Mouse (Mus musculus): ENCODE data around the gene Aifm2.

Gene Aifm2

DNA sequence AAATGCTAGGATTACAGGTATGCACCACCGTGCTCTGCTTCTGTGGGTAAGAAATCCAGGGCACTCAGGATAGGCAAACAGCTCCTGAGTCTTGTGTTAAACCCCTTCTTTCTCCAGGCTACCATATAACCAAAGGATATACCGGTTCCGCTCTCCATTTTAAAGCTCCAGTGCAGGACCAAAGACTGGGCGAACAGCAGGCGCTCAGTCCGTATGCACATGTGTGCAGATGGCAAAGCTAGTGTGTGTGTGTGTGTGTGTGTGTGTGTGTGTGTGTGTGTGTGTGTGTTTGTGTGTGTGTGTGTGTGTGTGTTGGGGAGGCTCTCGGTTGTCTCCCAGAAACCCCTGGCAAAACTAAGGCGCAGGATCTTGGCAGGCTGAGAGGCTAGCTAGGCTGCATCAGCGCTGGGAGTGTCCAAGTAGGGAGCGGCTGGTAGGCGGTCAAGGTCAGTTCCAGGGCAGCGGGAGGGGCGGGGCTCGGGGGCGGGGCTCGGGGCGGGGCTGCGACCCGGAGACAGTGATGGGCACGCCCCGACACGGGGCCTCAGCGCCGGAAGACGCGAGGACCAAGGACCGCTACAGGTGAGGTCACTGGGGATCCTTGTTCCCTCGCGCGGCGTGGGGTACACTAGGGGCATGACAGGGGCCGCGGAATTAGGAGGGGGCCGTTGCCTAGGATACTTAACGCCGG is at the start of gene Aifm2:
Gene Aifm2 (plus strand): TSS at position 493 of the 691 bp plus-strand sequence.
- in situ Hi-C loops (cut with MboI, MseI) = no loop called here

DNA sequence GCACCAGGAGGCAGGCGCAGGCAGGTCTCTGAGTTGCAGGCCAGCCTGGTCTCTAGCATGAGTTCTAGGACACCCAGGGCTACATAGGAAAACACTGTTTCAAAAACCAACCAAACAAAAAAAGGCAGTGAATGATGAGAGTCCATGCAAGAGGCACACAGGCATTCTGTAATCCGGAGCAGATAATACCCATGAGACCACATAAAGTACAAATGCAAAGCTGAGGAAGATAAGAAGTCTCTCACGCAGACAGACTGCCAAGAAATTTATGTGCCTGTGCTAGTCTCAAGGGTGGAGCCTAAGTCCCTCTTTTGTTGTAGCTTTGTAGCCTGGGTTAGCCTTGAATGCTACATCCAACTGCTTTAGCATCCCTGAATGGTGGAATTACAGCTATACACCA is 49.4 kb upstream of the Aifm2 start:
- in situ Hi-C loops (cut with MboI, MseI) = no loop called here

- in situ Hi-C loops (cut with MboI, MseI) = no loop called here
Measured at GRCm38 (mm10) chr10:61669289-61669688, 45.8 kb upstream of the Aifm2 start.

DNA sequence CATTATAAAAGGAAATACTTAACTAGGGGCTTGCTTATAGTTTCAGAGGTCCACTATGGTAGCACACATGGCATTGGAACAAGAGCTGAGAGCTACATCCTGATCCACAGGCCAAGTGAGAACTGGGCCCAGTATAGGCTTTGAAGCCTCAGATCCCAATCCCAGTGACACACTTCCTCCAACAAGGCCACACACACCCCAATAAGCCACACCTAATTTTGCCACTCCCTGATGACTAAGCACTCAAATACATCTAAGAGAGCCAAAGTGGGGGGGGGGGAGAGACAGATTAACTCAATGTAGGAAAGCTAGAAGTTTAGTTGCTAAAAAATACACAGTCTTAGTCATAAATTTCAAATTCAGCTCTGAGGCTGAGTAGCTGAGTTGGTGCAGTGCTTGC is 45.2 kb upstream of the Aifm2 start:
- in situ Hi-C loops (cut with MboI, MseI) = no loop called here

DNA sequence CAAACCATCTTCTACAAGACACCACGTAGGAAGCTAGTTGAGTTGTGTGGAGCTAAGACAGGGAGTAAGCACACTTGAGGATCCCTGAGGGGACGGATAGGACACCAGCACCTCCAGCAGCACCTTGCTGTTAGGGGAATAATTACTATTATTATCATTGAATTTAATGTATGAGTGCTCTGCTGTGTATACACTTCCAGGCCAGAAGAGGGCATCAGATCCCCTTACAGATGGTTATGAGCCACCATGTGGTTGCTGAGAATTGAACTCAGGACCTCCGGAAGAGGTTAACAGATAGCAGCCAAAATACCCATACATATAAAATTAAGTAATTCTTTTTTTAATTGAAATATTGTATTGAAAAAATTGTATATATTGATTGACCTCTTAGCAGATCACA is 44.3 kb upstream of the Aifm2 start:
- in situ Hi-C loops (cut with MboI, MseI) = no loop called here

- in situ Hi-C loops (cut with MboI, MseI) = loop anchor here (25.0 kb wide), 1 partner anchor 661 kb away; no protein-coding TSS in a partner anchor
Measured at GRCm38 (mm10) chr10:61675935-61676334, 39.1 kb upstream of the Aifm2 start.

GRCm38 (mm10) chr10:61679545-61679944 is 35.5 kb upstream of the Aifm2 start:
- in situ Hi-C loops (cut with MboI, MseI) = loop anchor here (25.0 kb wide), 1 partner anchor 658 kb away; no protein-coding TSS in a partner anchor

DNA sequence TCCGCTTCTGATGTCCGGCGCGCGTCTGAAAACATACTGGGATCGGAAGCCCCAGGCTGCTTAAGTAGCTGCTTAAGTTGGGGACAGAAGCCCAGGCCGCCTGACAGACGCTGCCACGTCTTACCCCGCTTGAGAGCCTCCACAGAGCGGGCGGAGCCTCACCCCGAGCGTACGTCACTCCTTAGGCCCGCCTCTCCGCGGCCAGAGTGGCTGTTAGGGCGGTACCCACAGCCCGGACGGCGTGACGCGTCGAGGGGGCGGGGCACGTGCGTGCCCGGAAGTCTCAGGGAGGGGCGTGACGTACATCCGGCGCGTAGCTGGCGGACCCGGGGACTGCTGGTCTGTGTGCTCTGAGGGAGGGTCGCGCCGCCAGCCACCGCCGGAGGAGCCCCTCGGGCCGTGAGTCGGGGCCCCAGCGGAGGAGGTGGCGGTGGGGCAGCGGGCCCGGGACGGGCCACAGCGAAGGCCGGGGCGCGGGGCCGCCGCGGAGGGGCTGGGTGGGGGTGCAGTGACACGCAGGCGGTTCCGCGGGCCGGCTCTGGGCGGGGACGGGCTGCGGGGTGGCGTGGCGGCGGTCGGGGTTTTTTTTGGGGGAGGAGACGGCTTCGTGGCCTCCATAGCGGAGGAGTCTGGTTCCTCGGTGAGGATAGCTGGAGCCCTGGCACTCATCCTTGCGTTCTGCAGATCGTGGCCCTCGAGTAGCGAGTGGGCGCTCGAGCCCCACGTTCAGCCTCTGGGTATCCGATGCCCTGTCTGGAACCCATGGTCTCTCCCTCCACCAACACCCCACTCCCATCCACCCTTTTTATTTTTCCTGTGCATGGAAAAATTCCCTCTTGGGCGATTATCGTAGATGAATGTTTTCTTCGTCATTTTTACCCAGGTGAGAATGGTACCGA is 34.8 kb upstream of the Aifm2 start, which contains the start of gene Sar1a:
Gene Sar1a (plus strand): TSS at position 285 of the 899 bp plus-strand sequence.
- in situ Hi-C loops (cut with MboI, MseI) = loop anchor here (25.0 kb wide), 1 partner anchor 657 kb away; no protein-coding TSS in a partner anchor

- in situ Hi-C loops (cut with MboI, MseI) = loop anchor here (25.0 kb wide), 1 partner anchor 648 kb away; no protein-coding TSS in a partner anchor
Measured at GRCm38 (mm10) chr10:61689405-61689804, 25.7 kb upstream of the Aifm2 start.

GRCm38 (mm10) chr10:61693563-61693962 is 21.5 kb upstream of the Aifm2 start:
- in situ Hi-C loops (cut with MboI, MseI) = loop anchor here (25.0 kb wide), 1 partner anchor 644 kb away; no protein-coding TSS in a partner anchor

GRCm38 (mm10) chr10:61694870-61695670 is 20.0 kb upstream of the Aifm2 start, which contains the start of gene Tysnd1:
TSS of gene Tysnd1 (plus strand) at chr10:61695514.
- in situ Hi-C loops (cut with MboI, MseI) = loop anchor here (25.0 kb wide), 1 partner anchor 642 kb away; no protein-coding TSS in a partner anchor

GRCm38 (mm10) chr10:61695703-61696559 is 19.1 kb upstream of the Aifm2 start:
- in situ Hi-C loops (cut with MboI, MseI) = loop anchor here (25.0 kb wide), 1 partner anchor 641 kb away; no protein-coding TSS in a partner anchor

DNA sequence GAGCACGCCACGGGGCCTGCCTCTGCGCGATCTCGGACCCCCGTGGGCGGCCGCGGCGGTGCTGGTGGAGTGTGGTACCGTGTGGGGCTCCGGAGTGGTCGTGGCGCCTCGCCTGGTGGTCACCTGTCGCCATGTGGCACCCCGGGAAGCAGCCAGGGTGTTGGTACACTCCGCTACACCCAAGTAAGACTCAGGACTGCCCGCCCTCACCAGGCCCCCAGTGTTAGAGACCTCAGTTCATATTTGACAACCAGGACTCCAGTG is 18.6 kb upstream of the Aifm2 start:
- in situ Hi-C loops (cut with MboI, MseI) = loop anchor here (25.0 kb wide), 1 partner anchor 641 kb away; no protein-coding TSS in a partner anchor

DNA sequence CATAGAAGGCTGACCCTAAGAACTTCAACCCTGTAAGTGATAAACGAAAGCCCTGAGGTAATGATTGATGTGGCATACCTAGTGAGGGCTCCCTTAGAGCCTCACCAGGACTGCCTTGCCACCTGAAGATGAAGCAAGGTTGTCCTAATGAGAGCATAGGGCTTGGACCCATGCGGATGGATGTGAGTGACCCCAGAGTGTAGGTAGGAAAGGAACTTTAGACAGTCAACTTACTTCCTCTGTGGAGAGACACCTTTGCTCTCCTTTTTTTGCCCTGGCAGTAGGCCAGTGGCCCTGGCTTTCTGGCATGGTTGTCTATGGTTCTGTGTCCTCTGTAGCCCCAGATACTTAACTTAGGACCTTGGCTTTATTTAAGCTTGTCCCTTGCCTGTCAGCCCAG is 18.0 kb upstream of the Aifm2 start:
- in situ Hi-C loops (cut with MboI, MseI) = loop anchor here (25.0 kb wide), 1 partner anchor 640 kb away; no protein-coding TSS in a partner anchor

GRCm38 (mm10) chr10:61704663-61705062 is 10.4 kb upstream of the Aifm2 start:
- in situ Hi-C loops (cut with MboI, MseI) = no loop called here

DNA sequence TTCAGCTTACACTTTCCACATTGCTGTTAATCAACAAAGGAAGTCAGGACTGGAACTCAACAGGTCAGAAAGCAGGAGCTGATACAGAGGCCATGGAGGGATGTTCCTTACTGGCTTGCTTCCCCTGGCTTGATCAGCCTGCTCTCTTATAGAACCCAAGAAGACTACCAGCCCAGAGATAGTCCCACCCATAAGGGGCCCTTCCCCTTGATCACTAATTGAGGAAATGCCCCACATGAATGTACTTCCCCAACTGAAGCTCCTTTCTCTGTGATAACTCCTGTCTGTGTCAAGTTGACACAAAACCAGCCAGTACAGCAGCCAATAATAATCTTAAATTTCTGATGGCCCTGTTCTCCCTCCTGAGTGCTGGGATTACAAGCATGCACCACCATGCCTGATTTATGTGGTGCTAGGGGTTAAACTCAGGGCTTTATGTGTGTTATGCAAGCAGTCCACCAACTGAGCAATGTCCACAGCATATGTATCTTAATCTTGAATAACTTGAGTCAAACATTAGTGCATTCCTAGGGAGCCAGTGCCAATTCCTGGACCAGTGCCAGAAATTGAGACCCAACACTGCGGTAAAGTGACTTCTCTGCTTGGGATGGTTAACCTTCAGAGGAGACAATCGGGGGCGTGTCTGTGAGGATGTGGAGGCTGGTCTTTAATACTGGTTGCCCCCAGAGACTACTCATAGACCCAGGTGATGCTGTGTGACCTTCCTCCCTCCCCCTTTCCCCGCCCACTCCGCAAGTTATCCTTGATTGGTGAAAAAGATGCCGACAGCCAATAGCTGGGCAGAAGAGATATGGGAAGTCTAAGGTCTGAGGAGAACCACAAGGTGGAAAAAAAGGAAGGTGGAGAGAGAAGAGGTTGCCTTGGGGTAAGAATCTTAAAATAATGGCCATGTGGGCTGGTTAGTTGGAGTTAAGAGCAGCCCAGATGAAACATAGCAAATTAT is 8.4 kb upstream of the Aifm2 start:
- in situ Hi-C loops (cut with MboI, MseI) = no loop called here

GRCm38 (mm10) chr10:61713601-61714000 is 1.5 kb upstream of the Aifm2 start:
- in situ Hi-C loops (cut with MboI, MseI) = no loop called here

- in situ Hi-C loops (cut with MboI, MseI) = no loop called here
Measured at GRCm38 (mm10) chr10:61714146-61714545, 917 bp upstream of the Aifm2 start.

- in situ Hi-C loops (cut with MboI, MseI) = no loop called here
Measured at GRCm38 (mm10) chr10:61715462-61715837, 387 bp downstream of the Aifm2 start.

Data from regulatory T cell (primary cell).